Mouse (Mus musculus): ENCODE measurements around the gene Fbxl17. TPM values are rescaled to one million over a fixed set of nuclear protein-coding genes. Genes with fewer than 3 reads are reported as not detected.

The Fbxl17 gene
- polyA plus RNA-seq, 1 experiment from 2014 or later = 4.3 TPM

DNA sequence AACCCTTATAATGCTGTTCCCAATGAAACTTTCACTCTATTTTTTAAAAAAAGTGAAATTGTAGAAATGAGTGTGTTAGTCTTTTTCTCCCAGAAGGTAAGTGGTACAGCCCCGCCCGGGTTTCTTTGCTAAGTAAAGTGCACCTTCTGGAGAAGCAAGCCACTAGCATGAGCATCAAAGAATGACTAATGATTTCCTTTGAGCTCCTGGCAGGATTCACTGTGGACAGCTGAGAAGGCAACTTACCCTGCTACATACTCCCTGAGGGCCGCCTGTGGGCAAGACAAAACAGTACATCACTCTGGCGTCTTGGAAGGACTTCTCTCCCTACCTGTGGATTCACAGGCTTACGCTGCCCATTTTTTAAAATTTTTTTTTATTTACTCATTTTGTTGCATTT, 217.8 kb downstream of the Fbxl17 start:
- whole genome bisulfite sequencing = 69% methylated on average over 5 of the region's 5 CpGs
- no peak for ATAC-seq
- Histone ChIP-seq H3K36me3 (ENCODE audit: control insufficient read depth, insufficient read depth) (no peaks in the 10 kb centered on the region), H3K27me3 (replicated peaks; ENCODE audit: control insufficient read depth, insufficient read depth, low read length) (no peaks in the 10 kb centered on the region), H3K4me1 (replicated peaks; ENCODE audit: control insufficient read depth, insufficient read depth, low read length) (no peaks in the 10 kb centered on the region), H3K4me3 (ENCODE audit: low read depth, low read length) (no peak overlapping the region), H3K27ac (ENCODE audit: low read depth, low read length) (no peak overlapping the region), H3K4me2 (replicated peaks; ENCODE audit: low read depth) (no peak overlapping the region), H3K9me3 (ENCODE audit: control insufficient read depth) (no peaks in the 10 kb centered on the region), H3K9ac (ENCODE audit: low read depth, low read length) (no peak overlapping the region)
- TF ChIP-seq CTCF (IDR thresholded peaks at IDR 0.05; ENCODE audit: low read depth) = no peak

- TF ChIP-seq CTCF (IDR thresholded peaks at IDR 0.05; ENCODE audit: low read depth) = no peak
- Histone ChIP-seq H3K36me3 (ENCODE audit: control insufficient read depth, insufficient read depth) (no peaks in the 10 kb centered on the region), H3K4me3 (ENCODE audit: low read depth, low read length) (no peak overlapping the region), H3K4me1 (replicated peaks; ENCODE audit: control insufficient read depth, insufficient read depth, low read length) (no peaks in the 10 kb centered on the region), H3K9ac (ENCODE audit: low read depth, low read length) (no peak overlapping the region), H3K27ac (ENCODE audit: low read depth, low read length) (no peak overlapping the region), H3K9me3 (ENCODE audit: control insufficient read depth) (no peaks in the 10 kb centered on the region), H3K27me3 (replicated peaks; ENCODE audit: control insufficient read depth, insufficient read depth, low read length) (no peaks in the 10 kb centered on the region), H3K4me2 (replicated peaks; ENCODE audit: low read depth) (no peak overlapping the region)
- WGBS = 69% methylated on average over 2 of the region's 2 CpGs
- no peak for ATAC-seq
Observed at GRCm38 (mm10) chr17:63280990-63281389, 218.8 kb downstream of the Fbxl17 start.

GRCm38 (mm10) chr17:63279144-63279543, 220.7 kb downstream of the Fbxl17 start:
- Histone ChIP-seq H3K36me3 (ENCODE audit: control insufficient read depth, insufficient read depth) (no peaks in the 10 kb centered on the region), H3K4me3 (ENCODE audit: low read depth, low read length) (no peak overlapping the region), H3K27me3 (replicated peaks; ENCODE audit: control insufficient read depth, insufficient read depth, low read length) (no peaks in the 10 kb centered on the region), H3K27ac (ENCODE audit: low read depth, low read length) (no peak overlapping the region), H3K9me3 (ENCODE audit: control insufficient read depth) (no peaks in the 10 kb centered on the region), H3K4me2 (replicated peaks; ENCODE audit: low read depth) (no peak overlapping the region), H3K4me1 (replicated peaks; ENCODE audit: control insufficient read depth, insufficient read depth, low read length) (no peaks in the 10 kb centered on the region), H3K9ac (ENCODE audit: low read depth, low read length) (no peak overlapping the region)
- no peak for ATAC-seq
- 56% methylated on average over 4 of the region's 4 CpGs for WGBS
- no peak for TF ChIP-seq CTCF (IDR thresholded peaks at IDR 0.05; ENCODE audit: low read depth)

DNA sequence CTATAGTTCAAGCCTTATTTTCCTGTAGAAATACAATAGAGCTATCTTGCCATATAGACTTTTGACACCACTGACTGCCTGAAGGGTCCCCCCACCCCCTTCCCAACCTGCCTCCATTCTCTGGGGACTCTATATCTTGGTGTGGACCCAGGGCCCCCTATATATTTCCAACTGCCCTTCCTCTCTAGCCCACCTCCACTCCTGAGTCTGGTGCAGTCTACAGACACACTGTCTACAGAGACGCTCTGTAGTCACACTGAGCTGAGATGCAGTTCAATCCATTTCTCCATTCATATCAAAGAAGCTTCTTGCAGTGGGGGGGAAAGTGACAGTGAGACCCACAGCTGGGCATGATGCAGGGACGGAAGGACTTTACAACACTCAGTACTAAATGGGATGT, 226.5 kb downstream of the Fbxl17 start:
- Histone ChIP-seq H3K36me3 (ENCODE audit: control insufficient read depth, insufficient read depth) (no peaks in the 10 kb centered on the region), H3K4me1 (replicated peaks; ENCODE audit: control insufficient read depth, insufficient read depth, low read length) (no peaks in the 10 kb centered on the region), H3K9me3 (ENCODE audit: control insufficient read depth) (no peaks in the 10 kb centered on the region), H3K4me2 (replicated peaks; ENCODE audit: low read depth) (no peak overlapping the region), H3K4me3 (ENCODE audit: low read depth, low read length) (no peak overlapping the region), H3K27me3 (replicated peaks; ENCODE audit: control insufficient read depth, insufficient read depth, low read length) (no peaks in the 10 kb centered on the region), H3K27ac (ENCODE audit: low read depth, low read length) (no peak overlapping the region), H3K9ac (ENCODE audit: low read depth, low read length) (no peak overlapping the region)
- ATAC-seq = no peak
- WGBS = 92% methylated on average over 2 of the region's 2 CpGs
- TF ChIP-seq CTCF (IDR thresholded peaks at IDR 0.05; ENCODE audit: low read depth) = no peak

DNA sequence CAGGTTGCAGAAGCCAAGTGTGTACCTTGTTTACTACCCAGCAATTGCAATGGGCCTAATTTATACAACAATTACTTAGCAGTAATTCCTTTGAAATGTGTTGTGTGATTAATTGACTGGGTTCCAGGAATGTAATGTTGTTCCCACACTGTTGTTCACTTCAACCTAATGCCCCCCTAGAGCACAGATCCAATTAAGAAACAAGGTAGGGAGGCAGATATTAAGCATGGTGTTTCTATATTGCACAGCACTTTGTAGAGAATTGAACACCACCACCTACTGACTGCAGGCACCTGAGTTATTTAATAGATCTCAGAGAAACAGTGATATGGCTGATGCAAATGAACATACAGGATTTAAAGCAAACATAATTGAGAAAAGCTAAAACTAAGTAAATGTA, 226.9 kb downstream of the Fbxl17 start:
- no peak overlapping the region for H3K27ac ChIP-seq (ENCODE audit: low read depth, low read length)
- no peaks in the 10 kb centered on the region for H3K9me3 ChIP-seq (ENCODE audit: control insufficient read depth)
- no peaks in the 10 kb centered on the region for H3K4me1 ChIP-seq (replicated peaks; ENCODE audit: control insufficient read depth, insufficient read depth, low read length)
- TF ChIP-seq CTCF (IDR thresholded peaks at IDR 0.05; ENCODE audit: low read depth) = no peak
- no peak overlapping the region for H3K4me2 ChIP-seq (replicated peaks; ENCODE audit: low read depth)
- no peak for ATAC-seq
- no peak overlapping the region for H3K9ac ChIP-seq (ENCODE audit: low read depth, low read length)
- no peaks in the 10 kb centered on the region for H3K36me3 ChIP-seq (ENCODE audit: control insufficient read depth, insufficient read depth)
- no peak overlapping the region for H3K4me3 ChIP-seq (ENCODE audit: low read depth, low read length)
- H3K27me3 ChIP-seq (replicated peaks; ENCODE audit: control insufficient read depth, insufficient read depth, low read length) = no peaks in the 10 kb centered on the region

DNA sequence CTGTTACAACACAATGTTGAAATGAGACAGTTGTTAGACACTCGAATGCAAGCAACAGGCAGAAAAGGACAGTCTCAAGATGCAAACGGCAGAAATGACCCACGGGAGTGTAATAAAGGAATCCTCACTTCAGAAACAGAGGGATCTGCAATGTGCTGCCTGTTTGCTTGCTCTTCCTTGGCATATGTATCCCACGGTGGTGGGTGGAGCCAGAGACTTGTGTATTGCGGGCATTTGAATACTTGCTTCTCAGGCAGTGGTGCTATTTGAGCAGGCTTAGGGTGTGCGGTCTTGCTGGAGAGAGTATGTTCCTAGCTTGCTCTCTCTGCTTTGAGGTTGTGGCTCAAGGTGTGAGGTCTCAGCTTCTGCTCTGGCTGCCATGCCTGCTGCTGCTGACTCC, 228.8 kb downstream of the Fbxl17 start:
- no peak for ATAC-seq
- WGBS = 65% methylated on average over 6 of the region's 6 CpGs

DNA sequence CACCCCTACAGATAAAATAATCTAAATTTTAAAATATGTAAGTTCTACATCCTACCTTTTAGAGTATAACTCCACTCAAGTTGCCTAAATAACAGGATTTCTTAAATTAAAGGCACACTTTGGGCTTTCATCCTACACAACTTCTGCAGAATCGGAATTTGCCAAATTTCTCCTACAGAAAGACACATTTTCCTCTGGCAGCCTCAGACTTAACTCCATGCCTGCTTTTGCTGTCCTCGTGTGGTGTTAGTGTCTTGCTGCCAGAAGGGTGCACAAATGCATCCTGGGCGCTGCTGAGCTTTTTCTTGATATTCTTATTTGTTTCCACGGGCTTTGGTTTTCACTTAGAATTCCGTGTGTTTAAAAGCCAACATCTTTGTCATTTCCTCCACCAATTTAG, 229.3 kb downstream of the Fbxl17 start:
- no peak for ATAC-seq
- Histone ChIP-seq H3K36me3 (ENCODE audit: control insufficient read depth, insufficient read depth) (no peaks in the 10 kb centered on the region), H3K4me2 (replicated peaks; ENCODE audit: low read depth) (no peak overlapping the region), H3K27me3 (replicated peaks; ENCODE audit: control insufficient read depth, insufficient read depth, low read length) (no peaks in the 10 kb centered on the region), H3K4me1 (replicated peaks; ENCODE audit: control insufficient read depth, insufficient read depth, low read length) (no peaks in the 10 kb centered on the region), H3K9ac (ENCODE audit: low read depth, low read length) (no peak overlapping the region), H3K27ac (ENCODE audit: low read depth, low read length) (no peak overlapping the region), H3K9me3 (ENCODE audit: control insufficient read depth) (no peaks in the 10 kb centered on the region), H3K4me3 (ENCODE audit: low read depth, low read length) (no peak overlapping the region)
- no peak for TF ChIP-seq CTCF (IDR thresholded peaks at IDR 0.05; ENCODE audit: low read depth)
- 81% methylated on average over 5 of the region's 5 CpGs for WGBS

More for the DNA sequence above, 228.8 kb downstream of the Fbxl17 start:
- no peak overlapping the region for H3K4me3 ChIP-seq (ENCODE audit: low read depth, low read length)
- H3K27ac ChIP-seq (ENCODE audit: low read depth, low read length) = no peak overlapping the region
- no peaks in the 10 kb centered on the region for H3K27me3 ChIP-seq (replicated peaks; ENCODE audit: control insufficient read depth, insufficient read depth, low read length)
- no peaks in the 10 kb centered on the region for H3K4me1 ChIP-seq (replicated peaks; ENCODE audit: control insufficient read depth, insufficient read depth, low read length)
- no peaks in the 10 kb centered on the region for H3K36me3 ChIP-seq (ENCODE audit: control insufficient read depth, insufficient read depth)
- no peak overlapping the region for H3K4me2 ChIP-seq (replicated peaks; ENCODE audit: low read depth)
- no peaks in the 10 kb centered on the region for H3K9me3 ChIP-seq (ENCODE audit: control insufficient read depth)
- TF ChIP-seq CTCF (IDR thresholded peaks at IDR 0.05; ENCODE audit: low read depth) = no peak
- no peak overlapping the region for H3K9ac ChIP-seq (ENCODE audit: low read depth, low read length)

All from intestine, postnatal 0 days (tissue).